Mouse (Mus musculus): ENCODE results near the gene Medag.

Medag gene

DNA sequence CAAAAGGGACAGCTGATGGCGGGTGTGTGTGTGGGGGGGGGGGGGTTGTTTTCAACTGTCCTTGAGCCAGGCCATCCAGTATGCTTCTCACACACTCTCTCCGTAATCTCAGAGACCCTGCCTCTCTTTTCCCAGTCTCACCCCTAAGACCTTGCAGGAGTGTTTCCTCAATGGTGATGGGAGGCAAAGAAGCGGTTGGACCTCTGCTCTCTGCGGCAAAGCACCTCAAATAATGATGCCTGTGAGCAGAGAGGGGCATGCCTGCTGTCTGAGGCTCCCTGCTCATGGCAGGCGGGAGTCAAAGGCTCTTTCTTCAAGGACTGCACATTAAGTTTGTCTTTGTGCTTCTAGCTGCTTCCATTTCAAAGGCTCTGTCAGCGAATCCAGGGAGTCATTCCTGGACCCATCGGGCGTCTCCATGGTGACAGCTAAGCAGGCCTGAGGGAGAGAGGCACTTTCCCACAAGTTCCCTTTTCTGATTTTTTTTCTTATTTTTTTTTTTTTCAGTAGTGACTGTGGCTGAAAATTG lies 31.1 kb upstream of the Medag start:
- in situ Hi-C loops (cut with MboI, MseI): no loop called here

DNA sequence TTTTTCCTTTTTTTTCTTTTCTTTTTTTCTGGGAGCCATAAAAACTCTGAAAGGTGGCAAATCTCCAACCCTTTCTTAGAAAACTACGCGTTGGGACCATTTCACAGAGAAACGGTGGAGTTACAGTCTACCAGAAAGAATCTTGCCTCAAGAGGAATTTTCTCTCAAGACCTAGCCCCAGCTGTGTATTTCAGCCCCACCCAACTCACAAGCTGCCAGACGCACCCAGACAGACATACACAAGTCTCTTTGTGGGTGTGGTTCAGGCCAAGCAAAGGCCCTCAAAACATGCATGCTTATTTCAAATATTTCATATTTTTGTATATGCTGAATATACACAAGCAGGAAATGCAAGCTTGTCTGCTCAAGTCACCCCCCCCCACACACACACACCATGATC lies 29.6 kb upstream of the Medag start:
- in situ Hi-C loops (cut with MboI, MseI): no loop called here

DNA sequence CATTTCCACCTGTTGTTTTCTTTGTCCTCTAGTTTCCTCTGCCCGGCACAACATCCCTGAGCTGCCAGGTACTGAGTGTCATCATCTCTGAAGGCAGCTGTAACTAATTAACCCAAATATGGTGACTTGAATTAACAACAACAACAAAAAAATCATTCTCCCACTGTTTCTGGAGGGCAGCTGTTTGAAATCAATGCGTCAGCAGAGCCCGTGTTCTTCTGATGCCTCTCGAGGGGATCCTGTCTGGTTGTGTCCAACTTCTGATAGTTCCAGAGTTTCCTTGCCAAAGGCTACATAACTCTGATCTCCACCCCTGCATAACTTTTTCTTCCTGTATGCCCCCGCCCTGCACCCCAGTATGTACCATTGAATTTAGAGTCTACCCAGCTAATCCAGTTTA lies 28.9 kb upstream of the Medag start:
- in situ Hi-C loops (cut with MboI, MseI): no loop called here

DNA sequence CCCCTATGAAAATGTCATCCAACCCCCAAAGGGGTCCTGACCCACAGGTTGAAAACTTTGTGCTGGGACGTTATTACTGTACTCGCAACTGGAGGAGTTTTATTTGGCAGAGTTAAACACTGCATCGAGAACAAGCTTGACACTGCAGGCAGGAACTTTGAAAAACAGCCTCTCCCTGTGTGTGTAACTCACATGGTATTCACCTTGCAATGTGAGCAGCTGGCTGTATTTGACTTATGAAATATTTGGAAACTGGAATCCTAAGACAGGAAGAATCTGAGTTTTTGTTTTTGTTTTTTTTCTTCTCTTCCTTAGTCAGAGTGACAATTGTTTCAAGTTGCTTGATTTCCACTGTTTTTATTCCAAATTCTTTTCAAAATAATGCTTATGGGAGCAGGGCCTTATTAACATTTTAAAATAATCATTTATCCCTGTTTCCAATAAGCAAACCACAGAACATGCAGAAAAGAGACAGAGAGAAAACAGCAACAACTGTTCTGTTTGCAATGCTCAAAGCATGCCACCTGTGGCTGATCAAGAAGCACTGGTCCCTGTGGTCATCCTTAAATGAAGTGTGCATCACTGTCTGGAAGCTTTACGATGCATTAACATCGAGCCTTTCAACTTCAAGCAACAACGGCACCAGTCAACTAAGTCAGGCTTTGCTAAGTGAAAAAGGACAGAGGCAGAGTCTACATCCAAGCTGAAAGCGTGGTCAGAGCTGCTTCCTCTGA lies 26.2 kb upstream of the Medag start:
- in situ Hi-C loops (cut with MboI, MseI): no loop called here

DNA sequence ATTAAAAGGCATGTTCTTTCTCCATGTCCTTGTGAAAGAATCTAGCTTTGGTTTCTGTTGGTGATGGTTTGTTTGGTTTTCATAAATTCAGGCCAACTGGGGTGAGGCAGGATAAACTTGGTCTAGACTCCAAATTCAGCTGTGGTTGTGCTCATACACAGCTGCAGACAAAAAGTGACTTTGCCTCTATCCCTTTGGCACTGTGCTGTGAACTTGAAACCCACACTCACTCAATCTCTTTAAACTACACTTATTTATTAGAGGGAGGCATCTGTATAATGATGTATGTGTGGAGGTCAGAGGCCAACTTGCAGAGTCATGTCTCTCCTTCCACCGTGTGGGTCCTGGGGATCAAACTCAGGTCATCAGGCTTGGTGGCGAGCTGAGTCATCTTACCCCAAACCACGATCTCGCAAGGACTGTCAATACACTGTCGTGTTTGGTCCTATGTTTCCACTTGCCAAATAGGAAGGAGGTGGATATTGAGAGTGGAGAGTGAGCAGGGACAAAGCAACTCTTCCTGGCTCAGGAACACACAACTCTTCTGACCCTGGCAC lies 25.2 kb upstream of the Medag start:
- in situ Hi-C loops (cut with MboI, MseI): no loop called here

DNA sequence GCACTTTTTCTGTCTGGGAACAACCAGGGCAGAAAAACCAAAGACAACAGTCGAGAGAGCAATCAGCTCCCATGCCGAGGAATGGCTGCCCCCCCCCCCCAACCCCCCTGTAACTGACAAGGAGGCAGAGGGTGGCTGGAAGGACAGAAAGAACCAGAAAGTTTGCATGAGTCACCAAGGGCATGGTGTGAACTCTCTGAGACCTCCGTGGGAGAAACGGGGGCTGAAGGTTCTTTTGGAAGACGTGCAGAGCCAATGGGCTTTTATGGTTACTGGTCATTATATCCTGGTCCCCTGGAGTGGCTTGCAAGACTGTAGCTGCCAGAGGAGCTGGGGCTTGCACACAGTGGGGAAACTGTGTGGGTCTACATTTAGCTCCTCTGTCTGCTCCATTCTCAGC lies 22.6 kb upstream of the Medag start:
- in situ Hi-C loops (cut with MboI, MseI): no loop called here

DNA sequence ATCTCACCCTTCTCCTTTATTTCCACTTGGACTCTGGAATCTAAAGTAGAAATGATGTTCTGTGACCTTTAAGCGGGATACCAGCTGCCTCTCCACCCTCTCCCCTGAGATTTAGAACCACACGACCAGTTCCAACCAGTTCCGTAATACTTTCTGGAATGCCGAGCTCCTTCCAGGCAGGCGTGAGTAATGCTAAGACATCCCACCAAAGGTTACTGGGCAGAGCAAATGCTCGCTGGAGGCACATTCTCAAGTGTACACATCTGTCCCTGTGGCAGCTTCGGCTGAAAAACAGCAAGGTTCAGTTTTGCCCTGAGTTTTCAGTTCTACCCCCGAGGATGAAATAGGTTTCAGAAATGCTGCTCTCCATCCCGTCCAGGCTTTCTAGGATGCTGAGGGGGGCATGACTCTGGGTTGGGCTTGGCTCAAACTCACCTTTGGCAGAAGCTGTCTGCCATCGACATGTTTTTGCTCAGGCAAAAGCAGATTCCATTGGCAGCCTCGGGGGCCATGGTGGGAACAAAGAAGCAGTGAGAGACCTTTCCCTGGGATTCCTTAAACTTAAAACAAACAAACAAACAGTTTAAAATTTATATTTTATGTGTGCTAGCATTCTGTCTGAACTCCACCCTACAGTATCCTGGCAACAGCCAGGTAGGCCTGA lies 21.9 kb upstream of the Medag start:
- in situ Hi-C loops (cut with MboI, MseI): no loop called here

DNA sequence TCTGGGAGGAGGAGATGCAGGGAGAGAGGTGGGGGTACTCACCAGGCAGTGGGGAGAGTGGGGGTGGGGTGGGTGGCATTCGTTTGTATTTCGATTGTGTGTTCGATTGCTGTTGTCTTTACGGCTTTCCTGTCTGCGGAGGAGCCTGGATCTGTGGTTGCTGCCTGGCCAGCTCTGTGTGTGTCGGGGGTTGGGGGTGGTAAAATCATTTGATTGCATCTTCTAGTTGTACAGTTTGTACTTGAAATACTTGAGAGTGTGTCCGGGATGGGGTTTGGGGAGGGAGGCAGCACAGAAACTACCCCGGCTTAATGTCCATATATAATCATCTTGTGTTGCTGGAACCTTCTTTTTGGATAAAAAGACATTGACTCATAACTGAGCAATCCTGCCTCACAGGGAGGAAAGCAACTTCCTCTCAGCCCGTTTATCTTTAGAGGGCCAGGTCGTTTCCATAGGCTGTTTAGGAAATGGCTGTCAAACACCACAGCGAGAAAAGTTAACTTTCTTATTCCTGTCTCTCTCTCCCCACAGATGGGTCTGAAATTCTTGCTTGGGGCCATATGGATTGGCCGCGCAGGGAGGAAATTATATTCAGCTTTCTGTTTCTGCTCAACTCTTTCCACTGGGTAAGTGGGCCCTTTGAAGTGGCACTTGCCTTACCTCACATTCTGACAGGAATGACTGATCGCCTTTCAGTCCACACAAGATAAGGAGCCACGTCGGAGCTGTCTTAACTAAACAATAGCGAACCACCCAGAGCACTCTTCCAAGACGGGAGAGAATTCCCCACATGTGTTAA lies 19.8 kb upstream of the Medag start:
- in situ Hi-C loops (cut with MboI, MseI): no loop called here

DNA sequence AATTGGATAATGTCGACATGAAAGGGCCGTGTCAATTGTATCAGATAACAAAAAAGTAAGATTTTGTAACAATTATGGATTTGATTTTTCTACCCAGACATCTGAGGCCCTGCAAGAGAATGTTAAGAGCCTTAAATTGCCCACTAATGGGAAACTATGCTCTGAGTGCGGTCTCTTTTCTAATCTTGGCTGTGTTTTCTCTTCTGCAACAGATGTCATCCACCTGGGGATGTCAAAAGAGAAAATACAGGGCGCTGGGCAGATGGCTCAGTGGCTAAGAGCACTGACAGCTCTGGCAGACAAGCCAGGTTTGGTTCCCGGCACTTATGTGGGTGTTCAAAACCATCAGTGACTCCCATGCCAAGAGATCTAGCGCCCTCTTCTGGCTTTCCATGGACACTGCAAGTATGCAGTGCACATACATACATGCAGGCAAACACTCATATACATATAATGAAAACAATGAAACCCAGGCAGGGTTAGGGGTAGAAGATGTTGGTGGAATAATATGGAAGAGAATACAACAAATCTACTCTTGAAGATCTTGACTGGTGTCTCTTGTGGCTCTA lies 19.0 kb upstream of the Medag start:
- in situ Hi-C loops (cut with MboI, MseI): no loop called here

DNA sequence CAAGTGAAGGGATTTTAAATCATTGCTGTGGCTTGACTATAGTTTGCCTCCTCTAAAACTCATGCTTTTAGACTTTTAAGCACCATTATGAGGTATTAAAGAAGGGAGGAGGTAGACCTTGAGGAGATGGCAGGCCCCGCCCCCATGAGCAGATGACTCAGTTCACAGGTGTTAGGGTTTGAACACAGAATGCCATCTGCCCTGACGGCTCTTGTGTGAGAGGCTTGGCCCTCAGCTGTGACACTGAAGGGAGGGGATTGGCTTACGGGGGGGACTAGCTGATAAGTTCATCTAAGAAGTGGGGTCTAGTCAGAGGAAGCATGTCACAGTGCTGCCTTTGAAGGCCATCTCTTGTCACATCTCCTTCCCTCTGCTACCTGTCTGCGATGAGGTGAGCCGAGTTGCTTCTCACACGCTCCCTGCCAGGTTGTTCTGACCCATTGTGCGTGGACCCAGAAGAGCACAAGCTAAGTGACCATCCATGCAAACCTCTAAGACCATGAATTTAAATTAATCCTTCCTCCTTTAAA lies 10.0 kb upstream of the Medag start:
- in situ Hi-C loops (cut with MboI, MseI): no loop called here

DNA sequence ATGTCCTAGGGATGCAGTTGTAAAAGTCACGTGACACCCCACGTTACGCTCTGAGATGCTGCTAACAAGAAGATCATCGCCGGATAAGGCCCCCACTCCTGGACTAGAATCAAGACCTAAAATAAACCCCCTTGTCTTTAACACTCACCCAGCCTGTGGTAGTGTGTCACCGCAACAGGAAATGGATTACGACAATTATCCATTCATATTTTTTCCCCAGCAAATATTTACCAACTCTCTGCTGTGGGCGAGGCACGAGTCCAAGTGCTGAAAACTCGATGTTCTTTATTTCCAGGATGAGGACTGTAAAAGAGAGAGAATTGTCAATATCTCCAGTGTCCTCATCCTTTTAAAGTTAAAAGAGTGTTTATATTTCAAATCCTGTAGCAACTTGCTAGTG lies 9.5 kb upstream of the Medag start:
- in situ Hi-C loops (cut with MboI, MseI): no loop called here

DNA sequence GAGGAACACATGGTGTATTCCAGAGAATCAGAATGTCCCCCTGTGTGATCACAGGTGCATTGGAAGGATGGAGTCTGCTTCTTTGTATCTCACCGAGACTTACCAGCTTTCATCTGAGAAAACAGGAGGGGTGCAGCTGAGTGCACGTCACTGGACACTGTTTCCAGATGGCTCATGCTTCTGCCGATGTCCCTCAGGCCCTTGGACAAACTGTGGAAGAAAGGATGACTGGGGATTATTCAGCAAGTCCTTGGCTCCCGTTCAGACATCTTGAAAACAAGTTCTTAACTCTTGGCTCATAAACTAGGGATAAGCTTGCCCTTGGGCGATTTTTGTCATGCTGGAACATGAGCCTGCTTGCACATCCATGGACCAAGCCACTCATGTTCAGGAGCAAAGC lies 8.2 kb upstream of the Medag start:
- in situ Hi-C loops (cut with MboI, MseI): no loop called here

DNA sequence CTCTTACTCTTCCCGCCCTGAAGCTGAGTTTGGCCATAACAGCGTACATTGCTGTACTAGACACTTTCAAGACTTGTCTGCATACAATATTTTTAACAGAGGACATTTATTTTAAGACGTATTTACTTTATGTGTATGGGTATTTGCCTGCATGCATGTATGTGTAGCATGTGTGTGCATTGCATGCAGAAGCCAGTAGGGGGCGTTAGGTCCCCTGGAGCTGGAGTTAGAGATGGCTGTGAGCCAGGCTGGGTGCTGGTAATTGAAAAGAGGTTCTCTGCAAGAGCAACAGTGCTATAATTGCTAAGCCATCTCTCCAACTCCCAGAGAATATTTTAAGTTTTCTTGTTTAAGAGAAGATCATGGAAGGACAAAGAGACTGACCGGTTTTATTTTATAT lies 6.8 kb upstream of the Medag start:
- in situ Hi-C loops (cut with MboI, MseI): no loop called here

DNA sequence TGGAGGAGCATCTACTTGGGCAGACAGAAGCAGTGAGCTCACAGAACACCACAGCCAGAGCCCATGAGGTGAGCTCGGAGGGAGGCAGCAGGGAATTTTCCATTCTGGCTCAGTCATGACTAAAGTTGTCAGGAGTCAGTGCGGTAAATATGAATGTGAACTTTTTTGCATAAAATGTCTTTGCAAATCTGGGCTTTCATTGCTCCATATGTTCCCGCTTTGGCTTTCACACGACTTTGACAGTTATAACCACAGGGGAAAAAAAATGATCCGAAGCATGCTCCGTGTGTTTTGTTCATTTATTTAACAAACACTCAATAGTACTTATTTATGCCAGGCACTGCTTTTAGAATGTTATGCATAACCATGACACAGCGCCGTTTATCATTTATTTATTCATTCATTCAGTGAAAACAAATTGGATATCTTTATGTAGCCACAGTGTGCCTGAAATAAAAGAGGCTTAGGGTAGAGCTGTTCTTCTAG lies 4.7 kb upstream of the Medag start:
- in situ Hi-C loops (cut with MboI, MseI): no loop called here

DNA sequence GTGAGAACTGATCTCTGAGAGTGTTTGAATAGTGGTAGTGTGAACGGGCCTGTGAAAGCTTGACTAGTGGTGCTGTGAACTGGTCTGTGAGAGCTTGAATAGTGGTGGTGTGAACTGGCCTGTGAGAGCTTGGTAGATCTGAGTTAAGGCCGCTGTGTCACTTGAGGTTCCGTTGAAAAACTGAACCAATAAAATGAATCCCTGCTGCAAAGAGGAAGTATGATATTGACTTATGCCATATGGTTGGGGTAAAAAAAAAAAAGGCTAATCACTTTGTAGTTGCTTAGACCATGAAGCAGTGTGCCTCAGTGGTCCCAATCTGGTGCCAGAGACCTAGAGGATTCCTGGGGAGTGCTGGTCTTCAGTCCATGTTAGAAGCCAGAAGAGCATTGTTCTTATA lies 2.0 kb upstream of the Medag start:
- in situ Hi-C loops (cut with MboI, MseI): no loop called here

DNA sequence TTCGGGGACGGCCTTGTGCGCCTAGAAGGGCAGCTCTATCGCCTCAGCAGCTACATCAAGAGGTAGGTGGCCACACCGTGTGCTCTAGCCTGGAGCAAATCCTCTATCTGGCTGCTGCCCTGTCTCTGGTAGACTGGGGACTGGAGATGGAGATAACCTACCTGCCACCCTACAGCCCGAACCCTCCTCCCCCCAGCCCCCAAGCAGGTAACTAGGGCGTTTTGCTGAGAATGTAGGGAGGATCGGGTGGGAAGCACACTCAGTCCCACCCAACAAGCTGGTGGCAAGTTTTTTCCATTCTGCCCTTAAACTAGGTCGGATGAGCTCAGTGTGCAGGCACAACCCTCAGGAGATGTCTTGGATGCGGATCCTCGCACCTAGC lies 636 bp downstream of the Medag start:
- in situ Hi-C loops (cut with MboI, MseI): no loop called here

DNA sequence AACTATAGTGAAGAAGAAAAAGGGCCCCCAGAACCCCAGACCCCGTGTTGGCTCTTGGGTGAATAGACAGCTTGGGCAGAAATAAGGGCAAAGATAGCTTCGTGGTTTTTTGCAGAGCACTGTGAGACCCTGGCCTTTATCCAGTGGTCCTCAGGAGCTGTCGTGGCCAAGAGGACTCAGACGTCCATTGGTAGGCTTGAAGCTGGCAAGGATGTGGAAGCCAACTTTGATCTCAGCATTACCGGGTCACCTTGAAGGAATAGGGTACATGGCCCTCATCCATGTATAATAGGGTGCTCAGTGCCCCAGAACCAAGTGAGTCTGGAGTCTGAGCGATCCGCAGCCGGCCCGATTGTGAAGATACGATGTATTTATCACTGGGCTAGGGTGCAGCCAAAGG lies 1.1 kb downstream of the Medag start:
- in situ Hi-C loops (cut with MboI, MseI): no loop called here

DNA sequence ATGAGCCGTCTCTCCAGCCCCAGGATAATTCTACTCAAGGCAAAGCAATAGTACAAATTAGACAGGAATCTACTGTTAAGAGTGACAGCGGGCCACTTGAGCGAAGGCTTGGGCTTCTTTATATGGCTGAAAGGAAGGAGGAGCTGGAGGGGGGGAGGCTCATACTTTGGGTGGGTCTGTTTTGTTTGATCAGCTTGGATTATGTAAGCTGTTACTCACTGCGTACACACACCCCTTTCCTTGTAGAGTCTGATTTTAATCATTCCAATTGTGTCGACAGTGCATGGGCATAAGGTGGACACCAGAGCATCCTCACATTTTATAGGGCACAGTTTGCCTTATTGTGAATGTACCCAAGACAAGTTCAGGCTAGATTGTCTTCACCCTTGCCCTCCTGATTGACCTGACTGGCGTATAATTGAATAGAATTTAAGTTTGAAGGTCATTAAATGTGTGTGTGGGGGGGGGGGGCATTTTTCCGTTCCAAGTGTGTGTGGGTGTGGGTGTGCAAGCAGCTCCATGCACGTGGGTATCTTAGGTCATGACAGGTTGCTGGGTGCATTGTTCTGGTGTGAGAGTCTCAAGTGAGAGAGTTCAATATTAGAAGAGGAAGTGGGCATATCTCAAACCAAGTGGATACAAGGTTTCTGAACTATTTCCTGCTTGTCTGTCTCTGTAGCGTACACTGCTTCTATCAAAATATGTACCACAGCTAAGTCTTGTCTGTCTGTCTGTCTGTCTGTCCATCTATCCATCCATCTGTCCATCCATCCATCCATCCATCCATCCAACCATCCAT lies 3.0 kb downstream of the Medag start:
- in situ Hi-C loops (cut with MboI, MseI): no loop called here

DNA sequence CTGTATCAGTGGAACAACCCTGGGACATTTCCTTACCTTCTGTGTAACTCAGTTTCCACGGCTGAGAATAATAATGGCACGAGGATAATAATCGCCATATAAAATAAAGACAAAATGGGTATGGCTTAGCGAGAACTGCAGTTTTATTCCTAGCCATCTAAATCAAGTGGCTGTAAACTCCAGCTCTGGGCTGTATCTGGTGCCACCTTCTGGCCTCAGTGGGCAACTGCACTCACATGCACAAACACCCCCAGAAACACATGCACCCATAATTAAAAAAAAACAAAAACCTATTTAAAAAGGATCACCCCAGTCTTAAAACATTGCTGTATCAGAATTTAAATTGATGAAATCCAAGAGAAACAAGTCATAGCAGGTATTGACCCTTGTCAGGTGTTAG lies 5.8 kb downstream of the Medag start:
- in situ Hi-C loops (cut with MboI, MseI): no loop called here

DNA sequence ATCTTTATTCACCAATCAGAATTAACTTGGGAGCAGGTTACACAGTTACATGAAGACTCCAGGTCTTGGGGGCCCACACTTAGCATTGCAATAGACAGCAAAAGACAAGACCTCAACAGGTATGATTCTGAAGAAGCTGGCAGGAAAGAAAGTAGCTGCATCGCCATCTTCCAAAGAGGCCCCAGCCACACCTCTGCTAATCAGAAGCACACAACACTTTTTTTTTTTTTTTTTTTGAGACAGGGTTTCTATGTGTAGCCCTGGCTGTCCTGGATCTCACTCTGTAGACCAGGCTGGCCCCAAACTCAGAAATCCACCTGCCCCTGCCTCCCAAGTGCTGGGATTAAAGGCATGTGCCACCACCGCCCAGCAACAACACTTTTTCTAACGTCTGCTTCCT lies 15.0 kb downstream of the Medag start:
- in situ Hi-C loops (cut with MboI, MseI): no loop called here

Measured in T-helper 1 cell (primary cell).